9 mouse cellular contexts compared by ENCODE assay signal in genomic region chr6:64684973-64685372, GRCm38 (mm10). TPM values are rescaled to one million over a fixed set of nuclear protein-coding genes. Genes with fewer than 3 reads are reported as not detected.
DNase-seq lines count a peak whose midpoint lies in the region; ATAC-seq and TF ChIP-seq lines count a peak whose summit lies in the region.
"Had no signal": no experiment of that assay in that cellular context is flagged by ENCODE, and none has a peak within 500 bp of the region (broad histone marks: within the 10 kb centered on the region; RNA-seq: fewer than 3 reads in every experiment).

No protein-coding gene starts in this region.

- TF ChIP-seq EP300 in lung, postnatal 0 days (IDR thresholded peaks at IDR 0.05): no peak

- no peaks in the 10 kb centered on the region for H3K4me1 ChIP-seq in lung, postnatal 0 days (ENCODE audit: insufficient read depth, low read depth, low read length)
- peaks cover 11% of the 10 kb centered on the region for H3K4me1 ChIP-seq in forebrain, embryonic 13.5 days
- H3K4me1 ChIP-seq in midbrain, embryonic 14.5 days (ENCODE audit: control insufficient read depth, insufficient read depth, low read length): peaks cover 11% of the 10 kb centered on the region

- H3K27me3 ChIP-seq in lung, postnatal 0 days (replicated peaks; ENCODE audit: insufficient read depth, low read length): 0 out of 2 replicates have a peak, but pooled peaks cover 3% of the 10 kb centered on the region
- no peaks in the 10 kb centered on the region for H3K27me3 ChIP-seq in forebrain, embryonic 13.5 days
- H3K27me3 ChIP-seq in midbrain, embryonic 14.5 days (ENCODE audit: control insufficient read depth, insufficient read depth, low read length): peaks cover 30% of the 10 kb centered on the region

- TF ChIP-seq CTCF in lung, postnatal 0 days (IDR thresholded peaks at IDR 0.05): peak; percentile 74

- no peak overlapping the region for H3K4me3 ChIP-seq in lung, postnatal 0 days (ENCODE audit: low read depth, low read length)
- no peak overlapping the region for H3K4me3 ChIP-seq in forebrain, embryonic 13.5 days
- H3K4me3 ChIP-seq in midbrain, embryonic 14.5 days (replicated peaks; ENCODE audit: low read depth, low read length): no peak overlapping the region

- ATAC-seq in lung, postnatal 0 days: no peak
- ATAC-seq in forebrain, embryonic 13.5 days: peak; percentile 48; the same call in 1 of the 2 replicates
- peak; percentile 36; the same call in 1 of the 2 replicates for ATAC-seq in midbrain, embryonic 14.5 days (ENCODE audit: low FRiP score, low TSS enrichment)
- ATAC-seq in inflammation-experienced regulatory T-cells, adult 6 months: no peak

- H3K36me3 ChIP-seq in lung, postnatal 0 days (ENCODE audit: insufficient read depth, low read length): no peaks in the 10 kb centered on the region
- H3K36me3 ChIP-seq in forebrain, embryonic 13.5 days (ENCODE audit: poor library complexity, severe bottlenecking): no peaks in the 10 kb centered on the region
- H3K36me3 ChIP-seq in midbrain, embryonic 14.5 days (ENCODE audit: control insufficient read depth, insufficient read depth, low read length): no peaks in the 10 kb centered on the region

- H3K9ac ChIP-seq in lung, postnatal 0 days (replicated peaks; ENCODE audit: low read depth): no peak overlapping the region
- no peak overlapping the region for H3K9ac ChIP-seq in forebrain, embryonic 13.5 days
- no peak overlapping the region for H3K9ac ChIP-seq in midbrain, embryonic 14.5 days (replicated peaks; ENCODE audit: low read length)

- DNase-seq in adrenal gland, adult (ENCODE audit: inconsistent age in 2 of 2, low spot score in 1 of 2): peak; percentile 11 to 70
- DNase-seq in adrenal gland, adult 2 months: no peak
- DNase-seq in lung, postnatal 0 days (ENCODE audit: low spot score): peak; percentile 31
- no peak for DNase-seq in lung, adult 18-20 months
- DNase-seq in kidney, postnatal 36 days: peak; percentile 5 to 54
- DNase-seq in midbrain, embryonic 14.5 days: peak; percentile 86

- H3K4me2 ChIP-seq in lung, postnatal 0 days (replicated peaks; ENCODE audit: low read depth, low read length): no peak overlapping the region
- peak overlapping the region; percentile 32; the same call in 1 of the 2 replicates for H3K4me2 ChIP-seq in forebrain, embryonic 13.5 days
- peak overlapping the region; percentile 42; the same call in 1 of the 2 replicates for H3K4me2 ChIP-seq in midbrain, embryonic 14.5 days (ENCODE audit: low read length)

- no peak overlapping the region for H3K27ac ChIP-seq in lung, postnatal 0 days (ENCODE audit: low read length)
- no peak overlapping the region for H3K27ac ChIP-seq in forebrain, embryonic 13.5 days
- no peak overlapping the region for H3K27ac ChIP-seq in midbrain, embryonic 14.5 days (replicated peaks; ENCODE audit: low read depth, low read length)

- H3K9me3 ChIP-seq in lung, postnatal 0 days (ENCODE audit: low read length): no peaks in the 10 kb centered on the region
- no peaks in the 10 kb centered on the region for H3K9me3 ChIP-seq in forebrain, embryonic 13.5 days (replicated peaks)
- no peaks in the 10 kb centered on the region for H3K9me3 ChIP-seq in midbrain, embryonic 14.5 days (ENCODE audit: control insufficient read depth, low read length)

- WGBS in lung, postnatal 0 days: 2% methylated on average over 5 of the region's 5 CpGs
- 7% methylated on average over 5 of the region's 5 CpGs for WGBS in forebrain, embryonic 13.5 days
- WGBS in midbrain, embryonic 14.5 days: under 1% methylated on average over 5 of the region's 5 CpGs

RNA-seq across cellular contexts. Expression of gene Atoh1, which starts 44.0 kb away (rescaled TPM):
- total RNA-seq in adrenal gland, adult 2 months (2021): not detected
- 0.10 TPM in 1 of 2 replicates, not detected in the other for polyA plus RNA-seq in adrenal gland, adult 2 months (2012; rRNA removed)
- not detected in 2 replicates for polyA plus RNA-seq in lung, postnatal 0 days (2015; fragmentation: Nextera tagmentation; extraction: Ambion mirVana)
- polyA plus RNA-seq in forebrain, embryonic 13.5 days (2015; fragmentation: Nextera tagmentation; extraction: Ambion mirVana): not detected in 2 replicates
- 4.2 and 4.6 TPM in 2 replicates for polyA plus RNA-seq in midbrain, embryonic 14.5 days (2014; fragmentation: Nextera tagmentation; extraction: Ambion mirVana)
- not detected for polyA plus RNA-seq in inflammation-experienced regulatory T-cells, adult 6 months (2017; shearing (Covaris generic))
- polyA plus RNA-seq: C2C12 had no signal

Comparison
In these comparisons a context has a peak if more than half of its experiments do, and no peak if none do; other contexts are left out.
1. DNase-seq: peak in adrenal gland, adult (2 of 2), lung, postnatal 0 days (single experiment), kidney, postnatal 36 days (2 of 2) and midbrain, embryonic 14.5 days (single experiment); none in adrenal gland, adult 2 months (single experiment) and lung, adult 18-20 months (0 of 2).
2. ATAC-seq: peak in forebrain, embryonic 13.5 days (single experiment) and midbrain, embryonic 14.5 days (single experiment); none in lung, postnatal 0 days (single experiment) and inflammation-experienced regulatory T-cells, adult 6 months (single experiment).